Mouse (Mus musculus) hematopoietic multipotent progenitor cell, adult 10-12 weeks (in vitro differentiated cells): ENCODE data around the gene Clec9a. TPM values are rescaled to one million over a fixed set of nuclear protein-coding genes. Genes with fewer than 3 reads are reported as not detected.

Experiments used
- polyA plus RNA-seq: library from polyadenylated mRNA; stranded (reverse); fragments of >175 nt; gene quantifications from 2 replicates; pipeline ENCODE4 v1.2.3, GENCODE M21; 2012; ENCODE audit warnings: low replicate concordance

Gene Clec9a
- 0.98 and 1.6 TPM in 2 replicates for polyA plus RNA-seq

GRCm38 (mm10) chr6:129408562-129408961 lies at the start of gene Clec9a:
Gene Clec9a (plus strand): TSS chr6:129408862.

GRCm38 (mm10) chr6:129385774-129386173 lies 22.9 kb upstream of the Clec9a start, which contains the start of gene Clec12b:
Gene Clec12b (minus strand): TSS chr6:129385874.

GRCm38 (mm10) chr6:129396997-129397396 lies 11.7 kb upstream of the Clec9a start, which contains the start of gene Clec1b:
Gene Clec1b (plus strand): TSS chr6:129397297.

GRCm38 (mm10) chr6:129451411-129452039 lies 42.9 kb downstream of the Clec9a start, which contains the start of gene Clec1a:
Gene Clec1a (minus strand): TSS chr6:129452000.

Other genes starting within 250 kb of the Clec9a start
- 28.1 and 28.2 TPM in 2 replicates for gene Clec2d, start 228.2 kb upstream of the Clec9a start, polyA plus RNA-seq
- 0.56 and 2.8 TPM in 2 replicates for gene Cd69, start 133.4 kb upstream of the Clec9a start, polyA plus RNA-seq
- not detected in 2 replicates for gene 4922502D21Rik, start 77.1 kb upstream of the Clec9a start, polyA plus RNA-seq
- gene Clec12a, start 66.2 kb upstream of the Clec9a start, polyA plus RNA-seq = 2.9 and 6.0 TPM in 2 replicates
- gene Clec12b, start 23.0 kb upstream of the Clec9a start, polyA plus RNA-seq = not detected in 2 replicates
- 0.21 TPM in 1 of 2 replicates, not detected in the other for gene Clec1b, start 11.6 kb upstream of the Clec9a start, polyA plus RNA-seq
- 0.07 TPM in 1 of 2 replicates, not detected in the other for gene Clec1a, start 43.1 kb downstream of the Clec9a start, polyA plus RNA-seq
- 0.15 and 0.17 TPM in 2 replicates for gene Olr1, start 98.3 kb downstream of the Clec9a start, polyA plus RNA-seq
- gene Tmem52b, start 103.7 kb downstream of the Clec9a start, polyA plus RNA-seq = not detected in 2 replicates
- 12.9 and 13.7 TPM in 2 replicates for gene Gabarapl1, start 124.3 kb downstream of the Clec9a start, polyA plus RNA-seq
- gene Klre1, start 169.0 kb downstream of the Clec9a start, polyA plus RNA-seq = 0.93 and 1.4 TPM in 2 replicates
- 1.9 and 3.4 TPM in 2 replicates for gene Klrd1, start 182.9 kb downstream of the Clec9a start, polyA plus RNA-seq
- gene Klrk1, start 215.0 kb downstream of the Clec9a start, polyA plus RNA-seq = 2.8 and 4.9 TPM in 2 replicates
- 0.36 TPM in 1 of 2 replicates, not detected in the other for gene Klrc3, start 234.5 kb downstream of the Clec9a start, polyA plus RNA-seq